Mouse (Mus musculus): ENCODE results near the gene Coa4. TPM values are rescaled to one million over a fixed set of nuclear protein-coding genes. Genes with fewer than 3 reads are reported as not detected.
"Not testable (repeated sequence)": the region's sequence is repeated elsewhere in the genome, so short reads cannot be mapped to it uniquely, and the experiment has no call there.

Gene Coa4
- total RNA-seq, 2 experiments from 2014 or later = 9.7 to 10.9 TPM

- intact Hi-C loops (cut with DNase I; ENCODE audit: low total_unique reads) = no loop called here
- no peak for DNase-seq
These were observed 12.9 kb downstream of the Coa4 start for GRCm38 (mm10) chr7:100549796-100550195.

GRCm38 (mm10) chr7:100550338-100551007, 13.6 kb downstream of the Coa4 start:
- intact Hi-C loops (cut with DNase I; ENCODE audit: low total_unique reads) = no loop called here
- no peak for DNase-seq

GRCm38 (mm10) chr7:100554939-100555338, 18.1 kb downstream of the Coa4 start:
- DNase-seq = no peak
- intact Hi-C loops (cut with DNase I; ENCODE audit: low total_unique reads) = no loop called here

GRCm38 (mm10) chr7:100555431-100555951, 18.6 kb downstream of the Coa4 start:
- peak; percentile 53 for DNase-seq
- intact Hi-C loops (cut with DNase I; ENCODE audit: low total_unique reads) = no loop called here

- no peak for DNase-seq
- intact Hi-C loops (cut with DNase I; ENCODE audit: low total_unique reads) = no loop called here
These were observed 20.4 kb downstream of the Coa4 start for GRCm38 (mm10) chr7:100557241-100557640.

GRCm38 (mm10) chr7:100559331-100559730, 22.5 kb downstream of the Coa4 start:
- DNase-seq = no peak
- intact Hi-C loops (cut with DNase I; ENCODE audit: low total_unique reads) = no loop called here

GRCm38 (mm10) chr7:100561861-100562587, 25.2 kb downstream of the Coa4 start:
- DNase-seq = peak; percentile 14
- intact Hi-C loops (cut with DNase I; ENCODE audit: low total_unique reads) = no loop called here

- intact Hi-C loops (cut with DNase I; ENCODE audit: low total_unique reads); DNase-seq: not testable (repeated sequence)
These were observed 30.4 kb downstream of the Coa4 start for GRCm38 (mm10) chr7:100567238-100567637.

GRCm38 (mm10) chr7:100569907-100570306, 33.0 kb downstream of the Coa4 start:
- DNase-seq = no peak
- intact Hi-C loops (cut with DNase I; ENCODE audit: low total_unique reads) = no loop called here

GRCm38 (mm10) chr7:100570930-100571715, 34.3 kb downstream of the Coa4 start:
- intact Hi-C loops (cut with DNase I; ENCODE audit: low total_unique reads) = no loop called here
- DNase-seq = no peak

GRCm38 (mm10) chr7:100572061-100572460, 35.2 kb downstream of the Coa4 start:
- DNase-seq = no peak
- intact Hi-C loops (cut with DNase I; ENCODE audit: low total_unique reads) = no loop called here

- intact Hi-C loops (cut with DNase I; ENCODE audit: low total_unique reads) = no loop called here
- no peak for DNase-seq
These were observed 35.8 kb downstream of the Coa4 start for GRCm38 (mm10) chr7:100572704-100573103.

- no peak for DNase-seq
- intact Hi-C loops (cut with DNase I; ENCODE audit: low total_unique reads) = no loop called here
These were observed 41.9 kb downstream of the Coa4 start for GRCm38 (mm10) chr7:100578794-100579193.

GRCm38 (mm10) chr7:100582235-100582634, 45.4 kb downstream of the Coa4 start:
- DNase-seq = no peak
- intact Hi-C loops (cut with DNase I; ENCODE audit: low total_unique reads) = loop anchor here (10.0 kb wide), 1 partner anchor 47 kb away; the partner anchor contains the start of gene Coa4

- intact Hi-C loops (cut with DNase I; ENCODE audit: low total_unique reads) = loop anchor here (10.0 kb wide), 1 partner anchor 48 kb away; the partner anchor contains the start of gene Coa4
- DNase-seq = peak; percentile 91
These were observed 45.9 kb downstream of the Coa4 start for GRCm38 (mm10) chr7:100582727-100583236.

GRCm38 (mm10) chr7:100589816-100590215, 52.9 kb downstream of the Coa4 start:
- no peak for DNase-seq
- intact Hi-C loops (cut with DNase I; ENCODE audit: low total_unique reads) = loop anchor here (10.0 kb wide), 1 partner anchor 55 kb away; the partner anchor contains the start of gene Coa4
